Mouse (Mus musculus) liver, adult 2 months (tissue): ENCODE measurements around the gene Bmp2k.

ENCODE experiments used
- CTCF ChIP-seq: fragments of 200-500 bp; IDR thresholded peaks from 2 replicates; pipeline ENCODE4 v1.5.1; 2011; ENCODE audit warnings: low read depth, low read length, control low read depth
- POLR2A ChIP-seq: fragments of 200-500 bp; IDR thresholded peaks from 2 replicates; pipeline ENCODE4 v1.6.1; 2011; ENCODE audit warnings: low read length, control low read depth; ENCODE audit not compliant: insufficient read depth; ENCODE audit errors: extremely low read depth

- TF ChIP-seq POLR2A (no peak), CTCF (no peak)
These were observed 127.5 kb downstream of the Bmp2k start for GRCm38 (mm10) chr5:97124977-97125376.
